Mouse (Mus musculus) cerebellum, adult 2 months (tissue): ENCODE measurements around the gene Inf2. TPM values are rescaled to one million over a fixed set of nuclear protein-coding genes. Genes with fewer than 3 reads are reported as not detected.

Source experiments
- DNase-seq, 2 experiments: peaks; one replicate each; pipeline ENCODE4 v3.0.0; 2021
- H3K27ac ChIP-seq: fragments of 200-500 bp; 2 replicates; pipeline ENCODE4 v1.5.1; 2012; ENCODE audit warnings: low read length, control low read depth, inconsistent platforms; ENCODE audit not compliant: insufficient read depth
- H3K27me3 ChIP-seq: fragments of 200-500 bp; 2 replicates; pipeline ENCODE4 v1.6.1; 2012; ENCODE audit warnings: inconsistent platforms, mild to moderate bottlenecking, low read length, moderate library complexity; ENCODE audit not compliant: control insufficient read depth, insufficient read depth
- H3K4me1 ChIP-seq: fragments of 200-500 bp; 2 replicates; pipeline ENCODE4 v1.6.1; 2011; ENCODE audit warnings: low read length; ENCODE audit not compliant: control insufficient read depth, insufficient read depth
- H3K4me3 ChIP-seq: fragments of 200-500 bp; replicated peaks from 2 replicates; pipeline ENCODE3; 2011; ENCODE audit warnings: mild to moderate bottlenecking, low read depth, low read length, control low read depth; ENCODE audit not compliant: insufficient read depth
- CTCF ChIP-seq: fragments of 200-500 bp; IDR thresholded peaks from 2 replicates; pipeline ENCODE4 v1.5.1; 2011; ENCODE audit warnings: low read depth, mild to moderate bottlenecking, control low read depth, low read length, moderate library complexity, borderline replicate concordance; ENCODE audit not compliant: insufficient read depth
- POLR2A ChIP-seq: fragments of 200-500 bp; IDR thresholded peaks from 2 replicates; pipeline ENCODE4 v1.6.1; 2011; ENCODE audit warnings: low read length, control low read depth, borderline replicate concordance; ENCODE audit not compliant: insufficient read depth
- WGBS: fragments of 180-500 bp; shearing (Covaris S2); methylation state at CpG from one replicate; pipeline ENCODE4 v1.1.7; 2018; 5-methylcytosine and 5-hydroxymethylcytosine counted together
- polyA plus RNA-seq: library from polyadenylated mRNA; depleted of rRNA; stranded (reverse); fragments of >200 nt; gene quantifications from 2 replicates; pipeline ENCODE4 v1.2.3, GENCODE M21; 2012

The Inf2 gene
- polyA plus RNA-seq, 1 experiment, result 41.8 TPM

DNA sequence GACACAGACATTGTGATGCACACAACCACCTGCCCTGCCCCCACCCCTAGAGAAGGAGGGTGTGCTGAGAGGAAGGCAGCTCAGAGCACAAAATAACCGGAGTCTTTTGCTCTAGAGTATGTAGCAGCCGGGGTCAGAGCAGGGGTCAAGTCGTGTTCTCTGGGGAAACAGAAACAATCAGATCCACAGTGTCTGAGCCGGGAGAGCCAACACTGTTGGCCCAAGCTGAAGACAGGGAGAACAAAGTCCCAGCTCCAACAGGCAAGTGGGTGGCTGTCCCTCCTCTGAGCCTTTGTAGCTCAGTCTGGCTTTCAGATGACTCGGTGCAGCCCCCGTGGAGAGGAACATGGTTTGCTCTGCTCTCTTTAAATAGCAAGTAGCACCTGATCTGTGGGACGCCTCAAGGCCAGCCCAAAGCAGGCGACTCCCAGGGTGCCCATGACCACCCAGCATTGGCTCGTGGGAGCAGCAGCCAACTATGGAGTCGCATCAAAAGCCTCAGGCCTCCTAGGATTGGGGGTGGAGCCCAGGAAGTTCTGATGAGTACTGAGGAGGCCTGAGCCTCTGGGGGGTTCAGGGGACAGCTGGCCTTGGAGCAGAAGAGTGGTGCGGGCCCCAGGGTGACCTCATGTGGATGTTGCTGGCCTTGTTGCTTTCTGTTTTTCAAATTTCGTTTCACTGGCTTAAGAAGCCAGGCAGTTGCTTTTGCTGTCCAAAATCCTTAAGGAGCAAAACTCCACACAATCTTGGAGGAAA, 43.5 kb upstream of the Inf2 start:
- no peak for TF ChIP-seq CTCF
- TF ChIP-seq POLR2A, result no peak
- Histone ChIP-seq H3K27me3 (no peaks in the 10 kb centered on the region), H3K4me1 (no peaks in the 10 kb centered on the region), H3K27ac (no peak overlapping the region), H3K4me3 (no peak overlapping the region)
- DNase-seq, result no peak
- 53% methylated on average over 12 of the region's 12 CpGs for WGBS

DNA sequence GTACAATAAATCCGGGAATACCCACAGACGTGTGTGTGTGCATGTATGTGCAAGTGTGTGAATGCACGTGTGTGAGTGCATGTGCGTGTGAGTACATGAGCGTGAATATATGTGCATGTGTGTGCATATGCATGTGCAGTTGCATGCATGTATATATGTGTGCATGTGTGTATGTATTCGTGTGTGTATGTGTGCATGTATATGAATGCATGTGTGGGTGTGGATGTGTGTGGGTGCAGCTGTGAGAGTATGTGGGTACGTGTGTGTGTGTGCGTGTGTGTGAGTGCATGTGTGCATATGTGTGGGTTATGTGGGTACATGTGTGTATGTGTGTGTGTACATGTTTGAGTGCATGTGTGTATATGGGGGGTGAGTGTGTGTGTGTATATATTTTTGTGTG, 42.5 kb upstream of the Inf2 start:
- WGBS, result 90% methylated on average over 8 of the region's 8 CpGs
- no peak for DNase-seq
- no peaks in the 10 kb centered on the region for H3K27me3 ChIP-seq
- H3K27ac ChIP-seq, result no peak overlapping the region
- H3K4me1 ChIP-seq, result no peaks in the 10 kb centered on the region
- H3K4me3 ChIP-seq, result no peak overlapping the region
- TF ChIP-seq CTCF (no peak), POLR2A (no peak)

DNA sequence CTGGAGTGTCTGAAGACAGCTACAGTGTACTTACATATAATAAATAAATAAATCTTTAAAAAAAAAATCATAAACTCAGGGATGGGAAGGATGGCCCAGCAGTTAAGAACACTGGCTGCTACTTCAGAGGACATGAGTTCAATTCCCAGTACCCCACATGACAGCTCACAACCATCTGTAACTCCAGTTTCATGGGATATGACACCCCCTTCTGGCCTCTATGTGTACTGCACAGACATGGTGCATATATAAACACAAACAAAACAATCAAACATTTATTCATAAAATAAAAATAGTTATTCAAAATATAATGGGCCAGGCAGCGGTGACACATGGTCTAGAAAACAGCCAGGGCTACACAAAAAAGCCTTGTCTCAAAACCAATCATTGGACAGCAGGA, 39.3 kb upstream of the Inf2 start:
- Histone ChIP-seq H3K27ac (no peak overlapping the region), H3K4me3 (no peak overlapping the region), H3K4me1 (no peaks in the 10 kb centered on the region), H3K27me3 (no peaks in the 10 kb centered on the region)
- DNase-seq, result no peak
- 98% methylated on average over 1 of the region's 1 CpGs for WGBS
- TF ChIP-seq CTCF, result no peak
- TF ChIP-seq POLR2A, result no peak

DNA sequence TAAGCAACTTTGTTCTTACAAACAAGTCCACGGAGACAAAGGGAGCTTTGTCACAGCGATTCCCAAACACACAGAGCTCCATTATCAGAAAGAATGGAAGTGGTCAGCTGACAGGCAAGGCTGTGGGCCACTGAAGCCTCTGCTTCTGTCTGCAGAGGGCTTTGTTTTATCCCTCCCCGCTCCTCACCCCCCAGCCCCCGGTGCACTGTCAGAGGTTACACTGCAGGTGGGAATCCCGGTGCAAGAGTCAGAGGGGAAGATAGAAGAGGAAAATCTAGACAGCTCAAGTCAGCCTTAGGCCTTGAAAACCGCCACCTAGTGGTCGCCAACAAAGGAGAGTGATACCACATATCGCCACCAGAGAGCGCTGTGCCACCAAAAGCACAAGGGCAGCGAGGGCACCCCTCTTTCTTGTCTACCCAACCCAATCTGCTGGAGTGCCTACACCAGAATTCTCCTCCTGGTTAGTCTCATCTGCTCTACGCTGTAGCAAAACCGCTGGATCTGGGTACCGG, 36.7 kb upstream of the Inf2 start:
- 7% methylated on average over 13 of the region's 13 CpGs for WGBS
- Histone ChIP-seq H3K27ac (no peak overlapping the region), H3K4me1 (no peaks in the 10 kb centered on the region), H3K4me3 (no peak overlapping the region), H3K27me3 (no peaks in the 10 kb centered on the region)
- DNase-seq, result peak; percentile 75 to 91
- peak; percentile 100 for TF ChIP-seq CTCF
- TF ChIP-seq POLR2A, result no peak

DNA sequence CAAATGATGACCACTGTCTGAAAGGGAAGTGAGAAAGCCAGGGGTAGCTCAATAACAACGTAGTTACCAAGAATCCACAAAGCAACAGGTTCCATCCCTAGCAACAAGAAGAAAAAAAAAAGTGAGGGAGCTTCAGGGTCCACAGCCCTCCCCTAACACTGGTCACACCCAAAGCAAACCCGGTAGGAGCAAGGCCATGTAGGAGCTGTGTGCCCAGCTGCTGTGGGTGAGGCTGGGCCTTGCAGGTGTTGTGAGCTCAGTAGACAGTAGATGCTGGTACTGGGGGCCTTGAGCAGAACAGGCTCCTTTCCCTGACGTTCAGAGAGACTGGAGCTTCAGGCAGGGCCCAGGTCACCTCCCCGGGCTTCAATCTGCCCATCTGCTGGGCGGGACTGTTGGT, 36.1 kb upstream of the Inf2 start:
- Histone ChIP-seq H3K4me1 (no peaks in the 10 kb centered on the region), H3K27me3 (no peaks in the 10 kb centered on the region), H3K27ac (no peak overlapping the region), H3K4me3 (no peak overlapping the region)
- 52% methylated on average over 5 of the region's 5 CpGs for WGBS
- DNase-seq, result no peak
- TF ChIP-seq POLR2A, result no peak
- no peak for TF ChIP-seq CTCF

DNA sequence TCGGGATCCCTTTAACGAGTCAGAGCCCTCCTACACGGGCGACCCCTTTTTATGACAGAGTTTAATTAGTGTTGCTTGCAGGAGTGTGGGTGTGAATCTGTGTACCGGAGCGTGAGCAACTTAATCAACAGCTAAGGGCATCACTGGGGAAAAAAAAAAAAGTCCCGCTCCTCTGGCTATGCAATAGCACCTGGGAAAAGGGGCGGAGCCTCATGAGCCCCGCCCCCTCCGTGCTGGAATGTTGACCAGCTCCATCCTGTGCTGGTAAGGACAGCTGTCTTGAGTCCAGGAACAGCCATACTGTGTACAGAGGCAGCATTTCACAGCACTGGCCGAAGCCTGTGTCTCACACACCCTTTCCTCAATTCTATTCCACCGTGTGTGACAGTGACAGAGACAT, 33.7 kb upstream of the Inf2 start:
- H3K4me1 ChIP-seq, result no peaks in the 10 kb centered on the region
- 54% methylated on average over 12 of the region's 12 CpGs for WGBS
- TF ChIP-seq POLR2A, result no peak
- TF ChIP-seq CTCF, result no peak

DNA sequence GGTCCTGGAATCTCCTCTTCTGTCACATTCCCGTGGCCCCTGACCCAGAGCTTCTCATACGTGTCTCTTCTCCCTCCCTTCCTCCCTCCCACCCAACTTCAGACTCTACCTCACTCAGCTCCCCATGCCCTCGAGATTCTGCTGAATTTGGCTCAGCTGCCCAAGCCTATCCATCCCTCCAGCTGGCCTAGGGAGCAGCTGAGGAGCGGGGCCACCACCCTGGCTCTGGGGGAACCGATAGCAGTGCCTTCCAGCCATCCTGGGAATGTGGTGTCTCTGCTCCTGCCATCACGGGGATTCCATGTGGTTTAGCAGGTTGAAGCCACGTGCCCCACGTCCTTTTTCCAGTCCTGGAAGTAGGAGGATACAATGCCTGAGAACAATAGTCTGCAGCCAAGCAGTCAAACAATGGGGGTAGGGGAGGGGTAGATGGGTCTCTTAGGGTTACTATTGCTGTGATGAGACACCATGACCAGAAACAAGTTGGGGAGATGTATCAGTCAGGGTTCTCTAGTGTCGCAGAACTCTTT, 32.0 kb upstream of the Inf2 start:
- H3K4me1 ChIP-seq, result no peaks in the 10 kb centered on the region; the same call in 1 of the 2 replicates
- no peak overlapping the region for H3K27ac ChIP-seq
- no peak for TF ChIP-seq CTCF
- TF ChIP-seq POLR2A, result no peak
- WGBS, result 73% methylated on average over 9 of the region's 9 CpGs
- H3K4me3 ChIP-seq, result no peak overlapping the region
- DNase-seq, result no peak
- no peaks in the 10 kb centered on the region for H3K27me3 ChIP-seq

More for the DNA sequence above, 33.7 kb upstream of the Inf2 start:
- Histone ChIP-seq H3K27me3 (no peaks in the 10 kb centered on the region), H3K27ac (no peak overlapping the region), H3K4me3 (no peak overlapping the region)
- no peak for DNase-seq

DNA sequence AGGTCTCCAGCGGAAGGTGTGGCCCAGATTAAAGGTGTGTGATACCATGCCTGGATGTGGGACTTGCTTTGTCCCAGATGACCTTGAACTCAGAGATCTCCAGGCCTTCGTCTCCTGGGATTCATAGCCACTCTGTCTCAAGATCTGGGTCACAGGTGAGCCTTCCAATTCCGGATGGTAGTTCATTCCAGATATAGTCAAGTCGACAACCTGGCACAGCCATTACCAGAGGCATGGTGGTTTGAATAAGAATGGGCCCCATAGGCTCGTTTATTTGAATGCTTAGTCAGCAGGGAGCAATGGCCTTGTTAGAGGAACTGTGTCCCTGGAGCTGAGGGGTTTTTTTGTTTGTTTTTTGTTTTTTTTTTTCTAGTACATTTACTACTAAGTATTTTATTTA, 31.4 kb upstream of the Inf2 start:
- Histone ChIP-seq H3K27me3 (no peaks in the 10 kb centered on the region), H3K4me3 (no peak overlapping the region), H3K27ac (no peak overlapping the region), H3K4me1 (no peaks in the 10 kb centered on the region; the same call in 1 of the 2 replicates)
- no peak for TF ChIP-seq POLR2A
- no peak for TF ChIP-seq CTCF
- 89% methylated on average over 5 of the region's 5 CpGs for WGBS
- no peak for DNase-seq
